Mouse (Mus musculus): Measurements from ENCODE around the gene Abhd2.

Gene Abhd2

GRCm38 (mm10) chr7:79331197-79331596 is 58.2 kb downstream of the Abhd2 start:
- no peak for DNase-seq

GRCm38 (mm10) chr7:79333419-79333818 is 60.4 kb downstream of the Abhd2 start:
- DNase-seq, result no peak

GRCm38 (mm10) chr7:79336362-79336910 is 63.4 kb downstream of the Abhd2 start:
- DNase-seq, result no peak

- DNase-seq, result peak; percentile 81
Measured at GRCm38 (mm10) chr7:79345902-79346301, 72.9 kb downstream of the Abhd2 start.

- no peak for DNase-seq
Measured at GRCm38 (mm10) chr7:79346555-79347075, 73.6 kb downstream of the Abhd2 start.

- DNase-seq, result no peak
Measured at GRCm38 (mm10) chr7:79347108-79347813, 74.3 kb downstream of the Abhd2 start.

- DNase-seq, result no peak
Measured at GRCm38 (mm10) chr7:79348816-79349215, 75.8 kb downstream of the Abhd2 start.

- DNase-seq, result peak; percentile 87
Measured at GRCm38 (mm10) chr7:79349738-79350386, 76.9 kb downstream of the Abhd2 start.

- DNase-seq, result peak; percentile 37
Measured at GRCm38 (mm10) chr7:79358350-79359182, 85.6 kb downstream of the Abhd2 start.

GRCm38 (mm10) chr7:79359183-79359435 is 86.1 kb downstream of the Abhd2 start:
- DNase-seq, result no peak

- DNase-seq, result no peak
Measured at GRCm38 (mm10) chr7:79360056-79360455, 87.1 kb downstream of the Abhd2 start.

GRCm38 (mm10) chr7:79362208-79362607 is 89.2 kb downstream of the Abhd2 start:
- no peak for DNase-seq

- no peak for DNase-seq
Measured at GRCm38 (mm10) chr7:79362830-79363229, 89.8 kb downstream of the Abhd2 start.

GRCm38 (mm10) chr7:79363370-79364043 is 90.5 kb downstream of the Abhd2 start:
- peak; percentile 68 for DNase-seq

GRCm38 (mm10) chr7:79368664-79369063 is 95.7 kb downstream of the Abhd2 start:
- no peak for DNase-seq

GRCm38 (mm10) chr7:79369416-79369815 is 96.4 kb downstream of the Abhd2 start:
- DNase-seq, result no peak

- peak; percentile 85 for DNase-seq
Measured at GRCm38 (mm10) chr7:79371321-79371879, 98.4 kb downstream of the Abhd2 start.

GRCm38 (mm10) chr7:79374017-79374416 is 101.0 kb downstream of the Abhd2 start:
- no peak for DNase-seq

GRCm38 (mm10) chr7:79375594-79375993 is 102.6 kb downstream of the Abhd2 start:
- DNase-seq, result no peak

GRCm38 (mm10) chr7:79376516-79377275 is 103.7 kb downstream of the Abhd2 start:
- no peak for DNase-seq

- no peak for DNase-seq
Measured at GRCm38 (mm10) chr7:79386422-79387133, 113.6 kb downstream of the Abhd2 start, which contains the start of gene Rlbp1. Rlbp1 (minus strand) TSS chr7:79387048.

Measured in kidney, postnatal 10 days (tissue).